Mouse (Mus musculus) embryonic facial prominence, embryonic 12.5 days (tissue): ENCODE measurements around the gene Klf13. TPM values are rescaled to one million over a fixed set of nuclear protein-coding genes. Genes with fewer than 3 reads are reported as not detected.

Source experiments
- ATAC-seq: fragments of 200-750 bp; cut with Nextera tagmentation; 2 replicates; pipeline ENCODE4 v1.8.0; 2017; ENCODE audit not compliant: insufficient number of reproducible peaks, insufficient read depth, low FRiP score, low TSS enrichment
- H3K27ac ChIP-seq: fragments of 300-500 bp; sonication (generic); 2 replicates; pipeline ENCODE4 v1.5.1; 2016; ENCODE audit warnings: mild to moderate bottlenecking
- H3K27me3 ChIP-seq: fragments of 300-500 bp; sonication (generic); 2 replicates; pipeline ENCODE4 v1.6.1; 2016; ENCODE audit warnings: mild to moderate bottlenecking, moderate library complexity
- H3K36me3 ChIP-seq: fragments of 300-500 bp; sonication (generic); 2 replicates; pipeline ENCODE4 v1.6.1; 2016; ENCODE audit warnings: mild to moderate bottlenecking
- H3K4me1 ChIP-seq: fragments of 300-500 bp; sonication (generic); 2 replicates; pipeline ENCODE4 v1.6.1; 2016
- H3K4me2 ChIP-seq: fragments of 300-500 bp; sonication (generic); replicated peaks from 2 replicates; pipeline ENCODE4 v1.6.1; 2016; ENCODE audit warnings: mild to moderate bottlenecking, moderate library complexity
- H3K4me3 ChIP-seq: fragments of 300-500 bp; sonication (generic); 2 replicates; pipeline ENCODE4 v1.5.1; 2016; ENCODE audit warnings: mild to moderate bottlenecking
- H3K9ac ChIP-seq: fragments of 300-500 bp; sonication (generic); 2 replicates; pipeline ENCODE4 v1.6.1; 2016; ENCODE audit warnings: mild to moderate bottlenecking, moderate library complexity
- H3K9me3 ChIP-seq: fragments of 300-500 bp; sonication (generic); 2 replicates; pipeline ENCODE4 v1.6.1; 2016; ENCODE audit warnings: mild to moderate bottlenecking, moderate library complexity
- WGBS: fragments of 180-500 bp; shearing (Covaris S2); methylation state at CpG from one replicate; pipeline ENCODE4 v1.1.7; 2016; 5-methylcytosine and 5-hydroxymethylcytosine counted together
- polyA plus RNA-seq: library from polyadenylated mRNA; unstranded; fragments of >200 nt; fragmentation: Nextera tagmentation; extraction: Ambion mirVana; gene quantifications from 2 replicates; pipeline ENCODE4 v1.2.1, GENCODE M21; 2016

The Klf13 gene
- polyA plus RNA-seq, 1 experiment from 2014 or later, result 21.4 TPM

GRCm38 (mm10) chr7:63899925-63900324 lies 38.8 kb downstream of the Klf13 start:
- 87% methylated on average over 8 of the region's 8 CpGs for WGBS
- no peak for ATAC-seq

GRCm38 (mm10) chr7:63898201-63898600 lies 40.5 kb downstream of the Klf13 start:
- Histone ChIP-seq H3K4me1 (peaks cover 22% of the 10 kb centered on the region), H3K9me3 (no peaks in the 10 kb centered on the region), H3K4me3 (no peak overlapping the region), H3K36me3 (no peaks in the 10 kb centered on the region), H3K9ac (no peak overlapping the region), H3K27ac (no peak overlapping the region), H3K27me3 (no peaks in the 10 kb centered on the region), H3K4me2 (no peak overlapping the region)
- no peak for ATAC-seq
- 91% methylated on average over 6 of the region's 6 CpGs for WGBS

More at GRCm38 (mm10) chr7:63899925-63900324, 38.8 kb downstream of the Klf13 start:
- no peaks in the 10 kb centered on the region for H3K36me3 ChIP-seq
- H3K9ac ChIP-seq, result no peak overlapping the region
- no peak overlapping the region for H3K27ac ChIP-seq
- no peak overlapping the region for H3K4me2 ChIP-seq
- no peak overlapping the region for H3K4me3 ChIP-seq
- no peaks in the 10 kb centered on the region for H3K27me3 ChIP-seq
- H3K9me3 ChIP-seq, result no peaks in the 10 kb centered on the region
- H3K4me1 ChIP-seq, result peaks cover 29% of the 10 kb centered on the region

DNA sequence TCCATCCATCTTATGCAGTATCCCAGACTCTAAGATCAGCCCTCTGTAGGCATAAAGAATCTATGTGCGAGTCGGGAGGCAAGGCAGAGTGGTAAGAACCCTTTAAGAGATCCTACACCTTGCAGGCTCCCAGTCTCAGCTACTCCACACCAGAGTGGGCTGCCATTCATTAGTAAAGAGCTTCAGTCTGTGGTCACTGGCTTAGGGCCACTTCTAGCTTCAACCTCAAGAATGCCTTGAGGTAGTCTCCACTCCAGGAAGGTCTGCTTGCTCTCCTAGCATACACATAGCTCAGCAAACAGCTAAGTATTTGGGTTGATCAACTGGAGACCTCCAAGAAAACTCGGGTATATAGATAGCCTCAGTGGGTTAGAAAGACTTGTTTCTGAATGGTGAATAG lies 41.1 kb downstream of the Klf13 start:
- Histone ChIP-seq H3K9me3 (no peaks in the 10 kb centered on the region), H3K36me3 (no peaks in the 10 kb centered on the region), H3K4me1 (peaks cover 17% of the 10 kb centered on the region), H3K4me3 (no peak overlapping the region), H3K9ac (no peak overlapping the region), H3K4me2 (peak overlapping the region; percentile 60), H3K27me3 (no peaks in the 10 kb centered on the region), H3K27ac (no peak overlapping the region)
- WGBS, result 51% methylated on average over 3 of the region's 3 CpGs
- ATAC-seq, result no peak

DNA sequence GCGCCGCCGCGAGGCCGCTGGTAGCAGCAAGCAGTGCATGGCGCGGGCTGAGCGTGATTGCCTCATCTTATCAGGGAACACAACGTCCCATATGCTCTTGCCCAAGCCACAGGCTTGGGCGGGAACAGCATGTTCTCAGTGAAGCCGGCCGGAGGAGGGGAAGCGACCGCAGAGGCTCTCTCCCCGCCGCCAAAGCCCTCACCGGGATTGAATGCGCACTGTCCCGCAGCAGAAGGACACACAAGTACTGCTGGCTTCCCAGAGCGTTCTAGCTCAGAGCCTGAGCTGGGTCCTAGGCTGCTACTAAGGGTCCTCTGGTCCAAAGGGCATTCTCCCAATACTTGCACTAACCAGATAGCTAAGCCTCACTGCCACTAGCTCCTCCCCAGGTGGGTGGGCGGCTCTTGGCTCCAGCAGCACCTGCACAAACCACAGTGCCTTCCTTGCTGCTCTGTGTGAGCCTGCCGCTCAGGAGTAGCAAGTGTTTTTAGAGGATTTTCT lies 41.7 kb downstream of the Klf13 start:
- H3K9ac ChIP-seq, result peak overlapping the region; percentile 36; the same call in 1 of the 2 replicates
- H3K9me3 ChIP-seq, result no peaks in the 10 kb centered on the region
- ATAC-seq, result peak; percentile 61
- H3K4me1 ChIP-seq, result peaks cover 17% of the 10 kb centered on the region
- H3K4me3 ChIP-seq, result peak overlapping the region; percentile 31
- WGBS, result under 1% methylated on average over 22 of the region's 22 CpGs
- H3K36me3 ChIP-seq, result no peaks in the 10 kb centered on the region
- H3K27me3 ChIP-seq, result no peaks in the 10 kb centered on the region
- peak overlapping the region; percentile 60 for H3K4me2 ChIP-seq
- no peak overlapping the region for H3K27ac ChIP-seq

- Histone ChIP-seq H3K27me3 (no peaks in the 10 kb centered on the region), H3K9ac (0 out of 2 replicates have a peak overlapping the region, but pooled peaks have one; percentile 36), H3K4me2 (peak overlapping the region; percentile 60), H3K4me3 (peak overlapping the region; percentile 31), H3K9me3 (no peaks in the 10 kb centered on the region), H3K27ac (no peak overlapping the region), H3K4me1 (peaks cover 17% of the 10 kb centered on the region), H3K36me3 (no peaks in the 10 kb centered on the region)
- 17% methylated on average over 17 of the region's 17 CpGs for WGBS
- peak; percentile 49 for ATAC-seq
Observed at GRCm38 (mm10) chr7:63896276-63896967, 42.3 kb downstream of the Klf13 start.

DNA sequence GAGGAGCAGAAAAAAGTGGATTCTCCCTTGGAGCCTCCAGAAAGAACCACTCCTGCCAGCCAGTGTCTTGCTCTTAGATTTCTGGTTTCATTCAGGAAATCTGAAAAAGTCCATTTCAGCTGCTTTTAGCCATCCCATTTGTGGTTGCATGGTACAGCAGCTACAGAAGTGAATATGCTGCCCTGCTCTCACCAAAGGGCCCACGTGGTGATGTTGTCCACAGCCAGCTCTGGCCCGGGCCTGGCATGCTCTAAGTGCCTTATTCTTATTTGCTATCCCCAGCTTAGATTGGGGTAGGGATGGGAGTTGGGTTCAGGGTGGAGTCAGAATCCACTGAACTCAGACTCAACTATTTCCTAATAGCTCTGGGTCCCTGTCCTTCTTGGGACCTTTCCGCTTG lies 43.5 kb downstream of the Klf13 start:
- no peak overlapping the region for H3K4me3 ChIP-seq
- no peaks in the 10 kb centered on the region for H3K27me3 ChIP-seq
- no peak for ATAC-seq
- no peak overlapping the region for H3K27ac ChIP-seq
- H3K36me3 ChIP-seq, result no peaks in the 10 kb centered on the region
- no peak overlapping the region for H3K9ac ChIP-seq
- H3K4me2 ChIP-seq, result no peak overlapping the region
- 87% methylated on average over 3 of the region's 3 CpGs for WGBS
- H3K4me1 ChIP-seq, result peaks cover 17% of the 10 kb centered on the region
- no peaks in the 10 kb centered on the region for H3K9me3 ChIP-seq

DNA sequence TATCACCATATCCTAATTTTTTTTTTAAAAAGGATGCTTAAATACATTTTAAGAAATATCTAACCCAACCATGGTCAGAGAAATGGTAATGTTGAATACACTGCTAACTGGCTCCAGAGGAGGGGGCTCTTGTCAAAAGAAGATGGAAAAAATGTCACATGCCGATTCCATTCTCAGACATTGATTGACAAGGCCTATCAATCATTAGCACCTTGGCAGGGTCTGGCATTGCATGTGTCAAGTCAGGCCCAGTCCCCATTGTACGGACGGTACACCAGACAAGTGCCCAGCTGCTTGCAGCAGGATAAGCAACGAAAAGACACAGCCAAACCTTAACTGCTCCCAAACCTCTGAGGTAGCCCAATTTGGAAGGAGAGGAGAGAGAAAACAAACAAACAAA lies 44.1 kb downstream of the Klf13 start:
- H3K9ac ChIP-seq, result no peak overlapping the region
- no peaks in the 10 kb centered on the region for H3K9me3 ChIP-seq
- H3K4me3 ChIP-seq, result no peak overlapping the region
- ATAC-seq, result no peak
- no peaks in the 10 kb centered on the region for H3K27me3 ChIP-seq
- peaks cover 17% of the 10 kb centered on the region for H3K4me1 ChIP-seq
- H3K4me2 ChIP-seq, result no peak overlapping the region
- no peak overlapping the region for H3K27ac ChIP-seq
- 83% methylated on average over 4 of the region's 4 CpGs for WGBS
- 0 out of 2 replicates have a peak, but pooled peaks cover 5% of the 10 kb centered on the region for H3K36me3 ChIP-seq

- no peak overlapping the region for H3K4me2 ChIP-seq
- no peaks in the 10 kb centered on the region for H3K27me3 ChIP-seq
- H3K4me3 ChIP-seq, result no peak overlapping the region
- no peak overlapping the region for H3K9ac ChIP-seq
- peaks cover 20% of the 10 kb centered on the region for H3K4me1 ChIP-seq
- 60% methylated on average over 4 of the region's 4 CpGs for WGBS
- peaks cover 11% of the 10 kb centered on the region; the same call in 1 of the 2 replicates for H3K36me3 ChIP-seq
- ATAC-seq, result no peak
- H3K27ac ChIP-seq, result no peak overlapping the region
- H3K9me3 ChIP-seq, result no peaks in the 10 kb centered on the region
Observed at GRCm38 (mm10) chr7:63893729-63894128, 45.0 kb downstream of the Klf13 start.

- WGBS, result 88% methylated on average over 5 of the region's 5 CpGs
- H3K4me1 ChIP-seq, result peaks cover 20% of the 10 kb centered on the region
- H3K36me3 ChIP-seq, result peaks cover 11% of the 10 kb centered on the region; the same call in 1 of the 2 replicates
- no peaks in the 10 kb centered on the region for H3K27me3 ChIP-seq
- H3K9ac ChIP-seq, result no peak overlapping the region
- H3K4me2 ChIP-seq, result no peak overlapping the region
- no peak overlapping the region for H3K27ac ChIP-seq
- no peak overlapping the region for H3K4me3 ChIP-seq
- no peak for ATAC-seq
- no peaks in the 10 kb centered on the region for H3K9me3 ChIP-seq
Observed at GRCm38 (mm10) chr7:63893201-63893600, 45.5 kb downstream of the Klf13 start.

GRCm38 (mm10) chr7:63891488-63892075 lies 47.1 kb downstream of the Klf13 start:
- no peak overlapping the region for H3K4me3 ChIP-seq
- H3K27me3 ChIP-seq, result no peaks in the 10 kb centered on the region
- no peak overlapping the region for H3K4me2 ChIP-seq
- H3K9ac ChIP-seq, result no peak overlapping the region
- WGBS, result 72% methylated on average over 43 of the region's 43 CpGs
- H3K27ac ChIP-seq, result no peak overlapping the region
- no peaks in the 10 kb centered on the region for H3K9me3 ChIP-seq
- peaks cover 11% of the 10 kb centered on the region; the same call in 1 of the 2 replicates for H3K36me3 ChIP-seq
- H3K4me1 ChIP-seq, result peaks cover 9% of the 10 kb centered on the region; the same call in 1 of the 2 replicates
- ATAC-seq, result no peak

DNA sequence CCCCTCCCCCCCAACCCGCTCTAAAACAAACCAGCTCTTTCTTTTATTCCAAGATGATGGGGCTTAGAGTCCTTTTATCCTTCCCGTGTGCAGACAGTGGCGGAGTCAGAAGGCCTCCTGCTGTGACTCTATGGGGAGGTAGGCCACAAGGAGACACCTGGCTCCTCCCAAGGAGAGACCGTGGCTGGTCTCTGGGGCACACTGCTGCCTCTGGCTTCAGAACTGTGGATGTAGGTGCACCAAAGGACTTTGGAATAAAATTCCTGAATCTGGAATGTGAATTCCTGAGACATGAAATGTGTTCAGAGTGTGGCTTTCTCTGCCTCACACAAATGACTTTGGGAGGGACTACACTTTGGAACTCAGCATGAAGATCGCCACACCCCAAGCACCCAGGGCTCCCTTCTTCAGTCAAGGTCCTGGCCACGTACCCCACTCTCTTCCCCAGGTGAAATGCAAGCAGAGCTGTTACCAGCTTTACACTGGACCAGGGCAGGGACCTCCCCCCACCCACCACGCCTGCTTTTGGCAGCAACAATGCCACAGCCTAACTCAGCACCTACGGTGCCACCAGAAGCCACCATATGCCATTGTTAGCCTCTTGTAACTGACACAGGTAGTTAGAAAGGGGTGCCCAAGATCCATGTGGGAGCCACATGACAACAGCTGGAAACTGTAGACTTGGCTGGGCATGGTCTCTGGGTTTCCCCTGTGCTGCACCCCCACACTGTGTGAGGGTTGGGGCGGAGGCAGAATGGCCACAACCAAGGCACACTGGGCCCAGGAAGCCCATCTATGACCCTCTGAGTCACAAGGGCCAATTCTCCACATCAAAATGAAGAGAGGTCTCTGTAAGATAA lies 49.4 kb downstream of the Klf13 start:
- peaks cover 11% of the 10 kb centered on the region; the same call in 1 of the 2 replicates for H3K36me3 ChIP-seq
- 71% methylated on average over 9 of the region's 9 CpGs for WGBS
- no peak overlapping the region for H3K9ac ChIP-seq
- H3K4me2 ChIP-seq, result no peak overlapping the region
- H3K27me3 ChIP-seq, result no peaks in the 10 kb centered on the region
- 0 out of 2 replicates have a peak, but pooled peaks cover 3% of the 10 kb centered on the region for H3K4me1 ChIP-seq
- H3K9me3 ChIP-seq, result no peaks in the 10 kb centered on the region
- ATAC-seq, result no peak
- H3K4me3 ChIP-seq, result no peak overlapping the region
- H3K27ac ChIP-seq, result no peak overlapping the region
